Mouse (Mus musculus): Measurements from ENCODE around the gene Gm21885.
"Not testable (repeated sequence)": the region's sequence is repeated elsewhere in the genome, so short reads cannot be mapped to it uniquely, and the experiment has no call there.

Gm21885 gene

DNA sequence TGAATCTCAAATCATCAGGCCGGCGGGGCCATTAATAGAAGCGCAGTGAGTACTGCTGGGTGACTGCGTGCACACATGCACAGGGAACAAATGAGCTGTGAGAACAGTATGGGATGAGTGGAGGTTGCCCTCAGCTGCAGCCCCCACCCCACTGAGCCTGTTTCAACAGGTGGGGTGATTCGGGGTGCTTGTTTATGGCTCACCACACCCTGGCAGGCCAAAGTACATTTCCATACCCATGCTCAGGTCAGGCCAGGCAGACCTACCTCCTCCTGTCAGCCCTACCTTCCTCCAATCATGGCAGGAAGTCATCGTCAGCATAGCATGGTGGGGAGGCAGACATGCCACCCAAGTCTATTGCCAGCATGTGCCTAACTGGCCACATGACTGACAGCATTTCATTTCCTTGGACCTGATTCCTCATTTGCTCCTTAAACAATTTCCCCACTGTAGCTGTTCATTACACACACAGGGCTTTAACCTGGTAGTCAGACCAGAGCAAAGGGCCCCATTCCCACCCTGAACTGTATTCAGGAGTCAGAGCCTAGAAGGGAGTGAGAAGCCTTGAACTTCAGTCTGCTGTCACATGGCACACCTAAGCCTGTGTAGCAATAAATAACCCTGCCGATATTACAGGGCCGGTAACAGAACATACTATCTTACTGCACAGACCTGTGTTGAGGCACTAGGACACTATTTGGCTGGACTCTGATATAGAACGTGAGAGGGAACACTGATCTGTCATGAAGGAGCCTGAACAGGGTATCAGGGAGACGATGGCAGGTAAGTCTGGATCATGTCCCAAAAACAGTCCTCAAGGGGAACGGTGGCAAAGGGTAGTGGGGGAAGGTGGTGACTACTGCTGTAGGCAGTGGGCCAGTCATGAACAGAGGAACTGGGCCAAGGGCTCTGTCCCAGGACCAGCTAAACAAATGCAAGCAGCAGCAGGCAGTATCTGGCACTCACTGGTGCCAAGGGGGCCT is at the start of gene Gm21885:
Gm21885 (plus strand) TSS at position 675 of the 983 bp plus-strand sequence.
- DNase-seq (ENCODE audit: low spot score) = no peak

DNA sequence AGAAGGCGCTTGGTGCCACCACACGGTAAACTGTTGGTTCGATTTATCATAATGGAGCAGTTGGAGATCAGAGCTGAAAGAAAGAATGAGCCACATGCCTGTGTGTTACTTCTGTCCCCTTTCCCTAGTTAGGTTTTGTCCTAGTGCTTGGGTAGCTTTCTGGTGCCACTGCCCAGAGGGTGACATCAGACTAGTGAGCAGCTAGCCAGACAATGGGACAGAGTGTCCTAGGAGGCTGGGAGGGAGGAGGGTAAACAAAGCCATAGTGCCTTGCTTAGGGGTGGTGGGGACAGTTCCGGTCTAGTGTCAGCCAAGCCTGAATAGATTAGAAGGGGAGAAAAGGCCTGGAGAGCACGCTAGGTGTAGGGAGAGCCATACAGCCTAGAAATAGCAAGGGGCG is 48.3 kb upstream of the Gm21885 start:
- DNase-seq (ENCODE audit: low spot score) = no peak

DNA sequence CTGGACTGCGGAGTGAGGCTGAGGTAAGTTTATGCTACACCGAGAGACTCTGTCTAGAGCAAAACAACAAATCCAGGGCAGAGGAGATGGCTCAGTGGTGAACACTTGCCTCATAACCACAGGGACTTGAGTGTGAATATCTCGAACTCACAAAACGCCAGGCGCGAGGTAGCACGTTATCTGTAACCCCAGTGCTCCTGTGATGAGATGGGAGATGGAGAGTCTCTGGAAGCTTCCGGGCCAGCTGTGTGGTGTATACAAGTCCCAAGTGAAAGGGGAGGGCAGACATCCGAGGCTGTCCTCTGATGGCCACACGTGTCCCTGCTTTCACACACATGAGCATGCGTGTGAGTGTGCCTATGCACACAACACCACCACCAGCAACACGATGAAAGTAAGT is 47.3 kb upstream of the Gm21885 start:
- no peak for DNase-seq (ENCODE audit: low spot score)

DNA sequence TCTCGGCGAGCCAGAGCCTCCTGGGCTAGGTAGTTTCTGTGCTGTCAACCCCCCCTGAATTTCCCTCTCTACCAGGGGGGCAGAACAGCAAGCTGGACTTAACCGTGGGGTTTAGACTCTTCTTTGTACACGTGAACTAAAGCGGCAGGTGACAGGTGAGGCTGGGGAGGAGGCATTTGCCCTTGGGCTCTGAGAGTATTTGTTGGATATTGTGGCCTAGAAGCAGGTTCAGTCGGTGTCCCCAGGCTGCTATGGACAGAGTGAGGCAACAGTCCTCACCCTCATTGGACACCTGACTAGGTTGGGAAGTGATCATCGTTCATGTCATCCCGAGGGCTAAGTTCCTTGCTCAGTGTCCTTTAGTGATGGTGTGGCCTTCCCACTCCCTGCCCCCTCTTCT is 46.8 kb upstream of the Gm21885 start:
- no peak for DNase-seq (ENCODE audit: low spot score)

- peak; percentile 66 for DNase-seq (ENCODE audit: low spot score)
These were observed 45.6 kb upstream of the Gm21885 start for GRCm38 (mm10) chr11:94236074-94236473.

GRCm38 (mm10) chr11:94238786-94239185 is 42.9 kb upstream of the Gm21885 start:
- no peak for DNase-seq (ENCODE audit: low spot score)

DNA sequence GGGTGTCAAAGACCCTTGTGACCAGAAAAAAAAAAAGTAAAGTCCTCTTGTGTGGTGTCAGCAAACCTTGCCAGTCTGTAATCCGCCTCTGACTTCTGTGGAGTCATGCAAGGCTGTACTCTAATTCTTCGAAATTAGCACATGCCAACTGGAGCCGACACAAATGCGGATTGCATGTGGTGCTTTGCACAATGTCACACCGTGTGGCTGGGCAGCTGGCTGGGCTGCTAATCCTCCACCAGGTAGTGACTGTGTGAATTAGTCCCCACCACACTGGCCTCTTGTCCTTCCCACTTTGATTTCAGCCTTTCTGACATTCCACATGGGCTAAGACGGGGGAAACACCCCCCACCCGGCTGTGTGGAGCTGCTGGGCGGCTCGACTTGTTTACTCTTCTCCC is 42.0 kb upstream of the Gm21885 start:
- no peak for DNase-seq (ENCODE audit: low spot score)

DNA sequence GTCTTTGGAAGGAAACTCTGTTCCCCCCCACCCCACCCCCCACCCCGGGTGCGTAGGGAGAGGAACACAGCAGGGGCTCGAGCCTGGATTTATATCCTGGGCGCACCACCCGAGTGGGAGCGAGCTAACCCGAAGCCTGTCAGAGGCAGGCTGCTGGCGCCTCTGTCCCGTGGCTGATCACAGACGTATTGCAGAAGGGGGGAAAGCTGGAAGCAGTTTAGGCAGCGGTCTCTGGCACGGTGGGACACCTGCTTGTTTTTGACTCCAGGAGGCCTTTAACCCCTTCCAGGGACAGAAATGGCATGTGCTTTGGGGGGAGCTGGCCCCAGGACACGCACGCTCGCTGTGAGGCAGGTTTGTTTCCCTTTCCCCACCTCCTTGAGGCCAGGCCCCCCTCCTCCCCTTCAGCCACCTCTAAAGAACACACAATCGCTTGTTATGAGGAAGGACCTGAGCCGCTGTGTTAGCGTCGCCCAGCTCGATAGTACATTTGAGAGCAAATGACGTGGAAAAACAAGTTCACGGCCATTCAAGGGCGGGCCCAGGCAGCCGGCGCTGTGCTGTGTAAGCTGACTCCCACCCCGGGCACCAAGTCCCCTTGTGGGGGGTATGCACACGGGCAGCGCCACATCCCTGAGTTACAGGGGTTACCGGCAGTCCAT is 38.8 kb upstream of the Gm21885 start:
- peak; percentile 65 for DNase-seq (ENCODE audit: low spot score)

DNA sequence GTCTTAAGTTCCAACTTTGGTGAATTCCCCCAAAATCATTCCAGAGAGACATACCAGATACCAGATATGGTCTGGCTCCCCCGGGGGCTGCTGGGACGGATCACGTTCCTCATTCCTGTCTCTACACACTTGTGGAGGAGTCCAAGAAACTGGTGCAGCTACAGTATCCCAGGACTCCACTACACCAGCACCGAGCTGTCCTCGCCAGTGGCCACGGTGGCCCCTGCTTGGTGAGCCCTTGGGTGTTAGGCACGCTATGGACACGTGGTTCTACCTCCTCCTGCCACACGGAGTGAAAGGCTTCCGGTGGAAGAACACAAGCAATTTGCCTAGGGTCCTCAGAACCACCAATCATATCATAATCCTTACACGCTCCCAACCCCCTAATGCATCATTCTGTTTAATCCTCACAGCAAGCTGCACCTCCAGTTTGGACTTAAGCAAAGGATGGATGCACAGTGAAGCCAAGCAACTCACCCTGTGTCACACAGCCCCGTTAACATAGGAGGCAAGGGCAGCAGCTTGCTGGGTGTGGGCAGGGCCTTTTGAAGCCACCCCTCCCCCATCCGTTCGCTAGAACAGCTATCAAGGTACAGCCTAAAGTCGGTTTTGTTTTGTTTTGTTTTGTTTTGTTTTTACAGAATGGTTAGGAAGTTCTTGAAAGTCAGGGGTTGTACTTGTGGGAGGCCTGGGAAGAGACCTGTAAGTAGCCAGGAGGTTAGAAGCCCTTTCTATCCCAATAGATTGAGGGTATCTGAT is 38.1 kb upstream of the Gm21885 start:
- DNase-seq (ENCODE audit: low spot score) = peak; percentile 59

DNA sequence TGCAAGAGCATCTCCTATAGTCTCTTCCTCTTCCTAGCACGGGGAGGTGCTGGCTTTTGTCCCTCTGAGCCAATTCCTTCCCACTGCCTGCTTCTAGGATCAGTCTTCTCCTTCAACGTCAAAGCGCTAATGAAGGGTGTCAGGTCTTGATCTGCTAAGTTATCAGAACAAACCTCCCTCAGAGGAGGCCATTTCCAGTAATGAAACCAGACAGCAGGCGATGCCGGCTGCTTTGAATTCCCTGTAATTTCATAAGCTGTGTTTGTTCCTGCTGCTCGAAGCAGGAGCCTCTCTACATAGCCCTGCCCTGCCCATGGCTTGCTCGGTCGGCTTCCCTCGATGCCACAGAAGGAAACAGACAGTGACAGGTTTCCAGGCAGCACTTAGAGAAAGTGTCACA is 37.3 kb upstream of the Gm21885 start:
- DNase-seq (ENCODE audit: low spot score) = no peak

- DNase-seq (ENCODE audit: low spot score) = peak; percentile 54
These were observed 35.5 kb upstream of the Gm21885 start, which contains the start of gene Wfikkn2 for GRCm38 (mm10) chr11:94245955-94246788. Gene Wfikkn2, minus strand, starts transcription at chr11:94246005.

GRCm38 (mm10) chr11:94246789-94247061 is 34.9 kb upstream of the Gm21885 start:
- DNase-seq (ENCODE audit: low spot score) = no peak

DNA sequence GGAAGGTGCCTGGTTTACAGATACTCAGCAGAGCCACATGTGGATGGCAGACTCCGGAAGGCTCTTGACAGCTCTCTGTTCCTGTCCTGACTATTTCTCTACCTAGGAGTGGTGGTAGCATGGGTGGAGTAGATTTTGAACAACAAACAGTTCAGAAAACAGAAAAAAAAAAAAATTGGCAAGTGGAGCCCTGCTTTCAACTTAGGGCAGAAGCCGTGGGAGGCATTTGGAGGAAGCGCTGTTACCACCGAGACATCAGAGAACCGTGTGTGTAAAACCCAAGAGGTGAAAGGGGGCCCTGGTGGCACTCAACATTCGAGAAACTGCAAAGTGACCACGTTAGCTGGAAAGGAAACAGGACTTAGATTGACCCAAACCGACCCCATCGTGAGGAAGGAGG is 28.5 kb upstream of the Gm21885 start:
- no peak for DNase-seq (ENCODE audit: low spot score)

DNA sequence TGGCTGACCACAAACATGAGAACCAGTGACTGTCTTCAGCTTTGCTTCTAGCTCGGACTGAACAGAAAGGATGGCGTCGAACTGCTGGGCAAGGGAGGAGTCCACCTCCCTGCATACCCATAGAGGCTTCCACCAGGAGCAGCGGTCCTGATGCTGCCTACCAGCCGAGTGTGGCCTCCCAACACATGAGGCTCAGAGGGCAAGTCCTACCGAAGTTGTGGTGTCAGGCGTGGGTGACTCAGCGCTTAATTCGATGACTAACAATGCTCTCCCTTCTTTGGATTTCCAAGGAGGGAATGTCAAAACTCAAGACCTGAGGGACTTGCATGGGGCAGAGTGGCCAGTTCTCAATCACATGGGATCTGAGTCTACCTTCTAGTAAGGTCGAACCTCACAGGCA is 28.0 kb upstream of the Gm21885 start:
- no peak for DNase-seq (ENCODE audit: low spot score)

DNA sequence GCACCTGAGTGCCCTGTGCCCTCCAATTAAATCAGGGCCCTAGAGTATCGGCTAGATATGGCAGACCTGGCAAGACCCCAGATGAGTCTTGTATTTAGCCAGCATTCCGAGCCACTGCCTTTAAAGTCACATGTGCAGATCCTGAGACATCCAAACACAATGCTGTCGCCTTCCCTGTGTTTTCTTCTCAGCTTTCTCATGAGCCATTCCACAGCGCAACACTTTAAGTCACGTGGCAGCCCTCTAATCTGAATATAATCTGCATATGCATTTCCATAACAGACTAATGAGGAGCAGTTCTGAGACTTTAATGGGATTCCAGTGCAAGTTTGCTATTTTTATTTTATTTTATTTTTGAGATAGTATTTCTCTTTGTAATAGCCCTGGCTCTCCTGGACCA is 25.9 kb upstream of the Gm21885 start:
- no peak for DNase-seq (ENCODE audit: low spot score)

DNA sequence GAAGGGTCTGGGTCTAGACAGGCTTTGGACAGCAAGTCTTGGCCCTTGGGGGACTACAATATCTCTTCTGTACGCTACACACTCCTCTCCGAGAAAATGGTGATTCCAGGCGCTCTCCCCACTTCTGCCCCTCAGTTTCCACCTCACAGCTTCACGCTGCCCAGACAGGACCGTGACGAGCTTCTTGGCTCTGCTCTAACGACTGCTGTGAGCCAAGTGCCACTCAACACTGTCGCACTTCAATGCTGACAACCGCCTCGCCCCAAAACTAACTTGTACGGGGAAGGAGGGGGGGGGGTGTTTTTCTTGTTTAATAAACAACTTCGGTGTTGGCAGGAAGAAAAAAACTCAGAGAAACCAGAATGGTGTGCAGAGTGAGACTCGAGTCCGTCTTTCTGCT is 23.7 kb upstream of the Gm21885 start:
- no peak for DNase-seq (ENCODE audit: low spot score)

DNA sequence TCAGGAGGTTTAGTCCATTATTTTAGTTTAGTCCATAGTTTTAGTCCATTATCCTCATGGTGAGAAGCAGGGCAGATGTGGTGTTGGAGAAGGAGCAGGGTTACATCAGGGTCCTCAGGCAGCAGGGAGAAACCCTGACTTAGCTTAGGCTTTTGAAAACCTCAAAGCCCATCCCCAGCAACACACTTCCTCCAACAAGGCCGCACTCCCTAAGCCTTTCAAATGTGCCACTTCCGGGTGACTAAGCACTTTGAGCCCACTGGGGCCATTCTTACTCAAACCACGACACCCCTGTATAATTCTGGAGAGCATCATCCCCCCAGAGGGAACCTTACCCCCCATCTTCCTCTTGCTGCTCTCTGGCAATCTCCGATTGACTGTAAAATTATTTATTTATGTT is 21.9 kb upstream of the Gm21885 start:
- no peak for DNase-seq (ENCODE audit: low spot score)

GRCm38 (mm10) chr11:94261585-94262370 is 19.9 kb upstream of the Gm21885 start:
- no peak for DNase-seq (ENCODE audit: low spot score)

DNA sequence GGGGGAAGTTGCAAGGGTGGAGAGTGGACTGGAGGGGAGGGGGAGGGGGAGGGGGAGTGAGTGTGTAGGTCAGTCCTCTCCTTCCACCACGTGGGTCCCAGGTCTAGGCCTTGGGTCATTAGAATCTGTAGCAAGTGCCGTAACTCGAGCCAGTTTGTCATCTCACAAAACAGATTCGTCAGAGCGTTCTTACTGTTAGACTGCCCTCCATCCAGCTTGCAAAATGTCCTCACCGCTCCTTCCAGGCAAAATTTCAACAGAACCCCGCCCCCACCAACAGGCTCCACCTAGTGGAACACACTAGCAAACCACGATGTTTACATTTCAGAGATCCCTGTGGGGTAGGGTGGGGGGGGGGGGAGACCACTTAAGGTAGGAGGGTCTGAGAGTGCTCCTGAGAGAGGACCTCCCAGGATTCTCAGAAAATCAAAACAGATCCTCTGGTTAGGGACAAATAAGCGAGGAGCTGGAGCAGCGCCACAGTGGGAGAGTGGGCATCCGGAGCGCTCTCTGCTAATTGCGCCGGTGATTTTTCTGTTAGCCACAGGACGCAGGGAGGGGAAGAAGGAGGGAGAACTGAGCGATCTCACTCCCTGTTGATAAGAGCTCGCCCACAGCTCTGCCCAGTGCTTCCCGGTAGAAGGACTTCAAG is 16.4 kb upstream of the Gm21885 start:
- peak; percentile 84 for DNase-seq (ENCODE audit: low spot score)

GRCm38 (mm10) chr11:94266155-94266554 is 15.5 kb upstream of the Gm21885 start:
- not testable (repeated sequence) for DNase-seq (ENCODE audit: low spot score)
